Mouse (Mus musculus) ZHBTc4 (cell line): ENCODE measurements around the gene Fam120b.

Source experiments
- DNase-seq: peaks from one replicate; pipeline ENCODE4 v3.0.0-alpha.2; 2011; ENCODE audit warnings: low read depth, low spot score

Gene Fam120b

DNA sequence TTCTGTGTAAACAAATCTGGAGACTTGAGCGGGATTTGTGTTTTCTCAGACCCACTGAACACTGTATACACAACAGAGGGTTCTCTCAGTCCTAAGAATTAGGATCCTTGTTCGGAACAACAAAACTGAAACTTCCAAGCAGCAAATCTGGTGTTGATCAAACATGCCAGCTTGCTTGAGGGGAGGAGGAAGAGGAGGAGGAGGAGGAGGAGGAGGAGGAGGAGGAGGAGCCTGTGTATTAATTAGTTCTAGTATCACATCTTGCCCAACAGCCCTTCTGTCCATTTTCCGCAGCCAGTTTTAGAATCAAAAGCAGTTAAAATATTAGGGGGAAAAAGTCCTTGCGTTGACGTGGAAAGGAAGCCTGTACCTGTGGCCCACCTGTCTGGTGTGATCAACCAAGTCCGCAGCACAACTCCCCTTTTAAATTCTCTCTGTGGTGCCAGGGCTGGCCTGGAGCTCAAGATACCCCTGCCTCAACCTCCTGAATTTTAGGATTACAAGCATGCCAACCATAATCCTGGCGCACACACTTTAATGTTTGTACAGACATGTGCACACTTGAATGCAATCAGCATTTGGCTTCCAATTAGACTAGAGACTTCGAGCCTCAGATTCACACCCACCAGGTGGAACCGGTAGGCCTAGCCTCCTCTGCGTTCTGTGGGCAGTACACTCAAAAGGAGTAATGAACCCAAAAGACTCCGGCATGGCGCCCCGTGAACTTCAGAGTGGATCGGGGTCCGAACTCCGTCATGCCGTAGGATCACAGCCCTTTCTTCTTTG, 16.1 kb upstream of the Fam120b start:
- no peak for DNase-seq

DNA sequence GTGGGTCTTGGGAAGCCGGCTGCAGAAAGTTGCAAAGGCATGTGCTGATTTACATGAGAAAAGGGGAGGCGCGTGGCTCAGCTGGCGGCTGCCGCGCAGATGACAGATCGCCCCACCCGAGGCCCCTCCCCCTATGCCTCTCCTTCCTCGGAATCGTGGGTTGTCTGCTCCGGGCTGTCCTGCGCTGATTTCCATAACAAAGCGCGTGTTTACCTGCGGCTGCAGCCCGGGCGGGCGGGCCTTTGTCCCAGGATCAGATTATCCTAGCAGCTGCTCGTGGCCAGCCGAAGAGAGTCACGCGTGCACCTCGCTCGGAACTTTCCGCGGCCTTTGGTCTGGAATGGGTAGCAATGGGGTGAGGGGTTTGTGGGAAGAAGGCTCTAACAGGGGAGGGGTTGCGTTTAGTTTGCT, 15.4 kb upstream of the Fam120b start:
- peak; percentile 97 for DNase-seq

DNA sequence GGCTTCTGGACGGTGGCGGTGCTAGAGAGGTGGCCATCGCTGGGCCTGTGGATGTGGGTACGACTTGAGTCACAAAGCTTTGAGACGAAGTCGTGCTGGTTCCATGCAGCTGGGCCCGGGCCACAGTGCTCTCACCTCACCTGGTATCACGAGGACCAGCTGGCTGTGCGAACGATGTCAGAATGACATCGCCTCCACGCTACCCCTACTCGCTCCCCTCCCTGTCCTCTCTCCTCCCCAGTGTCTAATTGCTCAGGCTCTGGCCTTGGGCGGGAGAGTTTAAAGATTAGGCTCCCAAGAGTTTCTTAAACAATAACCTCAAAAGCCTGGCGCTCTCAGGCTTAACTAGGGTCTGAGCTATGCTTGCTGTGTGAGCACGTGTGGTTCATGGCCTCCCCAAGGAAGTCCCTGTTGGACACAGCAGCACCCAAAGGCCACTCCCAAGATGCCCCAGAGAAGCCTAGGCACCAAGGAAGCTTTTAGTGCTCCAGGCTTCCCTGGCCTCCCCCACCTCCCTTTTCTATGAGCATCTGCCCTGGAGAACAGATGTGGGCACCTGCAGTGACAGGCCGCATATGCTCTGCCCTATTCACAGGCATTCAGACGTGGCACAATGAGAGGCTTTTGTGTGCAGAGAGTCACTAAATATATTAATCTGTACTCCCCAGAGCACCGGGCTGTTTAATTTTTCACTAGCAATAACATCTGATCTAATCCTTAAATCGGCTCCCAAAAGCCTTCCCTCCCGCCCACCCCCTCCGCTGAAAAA, 14.7 kb upstream of the Fam120b start:
- no peak for DNase-seq

DNA sequence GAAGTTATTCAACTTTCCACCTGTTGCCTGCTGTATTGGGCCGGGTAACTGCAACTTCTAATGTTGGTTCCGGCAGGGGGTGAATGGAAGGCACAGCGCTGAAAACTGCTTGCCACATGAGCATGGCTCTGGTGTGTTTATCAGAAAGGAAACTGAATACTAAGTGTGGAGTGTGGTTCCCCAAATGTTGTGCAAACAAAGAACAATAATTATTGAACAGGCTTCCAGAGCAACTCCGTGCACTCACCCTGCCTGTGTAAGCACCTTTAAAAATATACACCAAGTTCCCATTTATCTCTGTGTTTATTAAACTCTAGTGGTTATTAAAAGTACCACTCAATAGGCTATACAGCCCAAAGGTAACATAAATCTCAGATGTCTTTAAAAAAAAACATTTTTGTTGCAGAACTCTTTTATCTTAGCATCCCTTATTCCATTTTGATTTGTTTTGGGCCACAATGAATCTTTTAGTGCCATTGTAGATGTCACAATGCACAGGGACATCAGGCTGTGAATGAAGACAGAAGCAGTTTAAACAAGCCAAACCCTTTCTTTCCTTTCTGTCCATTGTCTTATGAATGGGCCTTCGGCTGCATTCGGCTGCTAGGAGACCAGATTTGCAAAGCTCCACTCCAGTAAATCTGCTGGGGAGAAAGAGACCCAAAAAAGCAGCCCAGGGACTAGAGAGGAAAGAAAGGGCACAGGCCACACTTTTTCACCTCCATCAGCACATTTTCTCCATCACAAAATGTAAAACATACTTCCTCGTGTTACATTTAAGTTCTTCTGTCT, 13.9 kb upstream of the Fam120b start:
- DNase-seq = peak; percentile 51

DNA sequence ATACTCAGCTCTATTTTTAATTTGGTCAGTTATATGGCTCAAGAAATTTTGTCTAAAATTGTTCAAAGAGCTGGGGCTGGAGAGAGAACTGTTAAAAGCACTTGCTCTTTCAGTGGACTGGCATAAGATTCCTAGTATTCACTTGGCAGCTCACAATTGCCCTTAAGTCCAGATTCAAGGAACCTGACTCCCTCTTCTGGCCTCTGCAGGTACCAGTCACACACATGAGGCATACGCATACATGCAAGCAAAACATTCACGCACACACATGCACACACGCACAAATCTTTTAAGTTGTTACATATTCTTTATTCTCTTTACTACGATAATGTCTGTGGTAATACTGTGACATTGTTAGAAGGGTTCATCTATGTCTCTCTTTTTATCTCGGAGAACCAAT, 12.6 kb upstream of the Fam120b start:
- peak; percentile 33 for DNase-seq

DNA sequence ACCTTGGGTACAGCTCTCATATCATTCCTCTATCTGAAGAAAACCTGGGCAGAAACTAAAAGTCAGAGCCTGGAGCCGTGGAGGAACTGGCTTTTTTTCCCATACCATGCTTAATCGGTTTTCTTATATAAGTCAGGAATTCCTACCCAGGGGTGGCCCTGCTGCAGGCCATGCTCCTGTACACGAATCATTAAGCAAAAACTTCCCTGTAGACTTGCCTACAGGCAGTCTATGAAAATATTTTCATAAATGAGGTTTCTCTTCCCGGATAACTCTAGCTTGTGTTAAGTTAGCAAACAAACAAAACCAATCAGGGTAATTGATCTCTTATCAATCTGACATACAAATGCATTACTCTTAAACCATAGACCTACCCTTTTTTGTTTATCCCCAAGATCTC, 7.1 kb upstream of the Fam120b start:
- DNase-seq = no peak

DNA sequence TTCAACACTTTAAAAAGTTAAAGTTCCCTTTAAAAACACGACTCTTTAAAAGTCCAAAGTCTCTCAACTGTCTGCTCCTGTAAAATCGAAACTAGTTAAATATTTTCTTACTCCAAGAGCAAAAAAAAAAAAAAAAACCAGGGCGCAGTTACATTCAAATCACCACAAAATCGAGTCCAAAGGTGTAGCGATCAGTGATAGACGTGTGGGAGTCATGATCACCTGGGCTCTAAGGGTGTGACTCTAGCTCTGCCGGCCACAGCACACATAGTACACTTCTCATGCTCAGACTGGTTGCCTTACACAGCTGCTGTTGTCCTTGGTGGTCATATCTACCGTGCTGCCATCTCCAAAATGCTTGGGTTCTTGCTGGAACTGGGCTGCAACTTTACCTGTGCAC, 6.6 kb upstream of the Fam120b start:
- no peak for DNase-seq

DNA sequence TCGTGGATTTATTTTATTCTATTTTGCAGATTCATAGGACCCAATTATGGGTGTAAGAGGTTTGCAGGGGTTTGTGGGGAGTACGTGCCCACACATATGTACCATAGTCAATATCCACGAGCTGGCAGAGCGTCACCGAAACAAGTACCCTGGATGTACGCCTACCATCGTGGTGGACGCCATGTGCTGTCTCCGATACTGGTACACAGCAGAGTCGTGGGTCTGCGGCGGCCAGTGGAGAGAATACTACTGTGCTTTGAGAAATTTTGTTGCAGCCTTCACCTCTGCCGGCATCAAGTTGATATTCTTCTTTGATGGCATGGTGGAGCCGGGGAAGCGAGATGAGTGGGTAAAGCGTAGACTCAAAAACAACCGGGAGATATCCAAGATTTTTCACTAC, 5.7 kb downstream of the Fam120b start:
- no peak for DNase-seq

DNA sequence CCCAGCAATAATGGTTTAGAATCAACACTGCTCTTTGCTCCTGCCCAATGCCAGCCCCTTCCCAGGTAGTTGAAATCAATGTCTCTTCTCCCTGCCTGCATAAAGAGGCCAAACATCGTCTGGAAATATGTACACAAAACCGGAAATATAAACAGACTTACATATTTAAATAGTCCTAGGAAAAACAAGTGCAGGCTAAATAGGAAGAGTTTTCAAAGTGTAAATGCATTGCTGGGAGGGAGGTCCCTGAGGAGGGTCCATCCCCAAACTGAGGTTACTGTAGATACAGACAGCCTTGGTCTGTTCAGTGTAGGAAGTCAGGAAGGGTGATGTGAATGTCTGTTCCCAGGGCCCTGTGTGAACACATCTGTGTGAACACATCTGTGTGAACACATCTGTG, 10.6 kb downstream of the Fam120b start:
- DNase-seq = no peak

DNA sequence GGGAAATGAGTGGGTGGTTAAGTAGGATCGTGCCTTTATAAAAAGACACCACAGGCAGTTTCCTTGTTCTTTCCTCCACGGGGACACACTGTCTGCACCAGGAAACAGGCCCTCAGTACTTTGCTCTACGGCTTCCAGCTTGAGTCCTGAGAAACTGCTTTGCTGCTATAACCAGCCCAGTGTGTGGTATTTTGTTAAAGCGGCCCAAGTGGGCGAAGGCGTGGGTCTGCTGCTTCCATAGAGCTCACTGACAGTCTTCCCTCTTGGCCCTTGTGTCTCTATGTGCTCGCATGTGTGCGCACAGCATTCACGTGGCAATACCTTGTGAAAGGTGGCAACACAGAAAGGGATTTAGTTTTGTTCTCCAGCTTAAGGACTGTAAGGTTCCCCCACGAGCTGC, 13.3 kb downstream of the Fam120b start:
- DNase-seq = no peak

DNA sequence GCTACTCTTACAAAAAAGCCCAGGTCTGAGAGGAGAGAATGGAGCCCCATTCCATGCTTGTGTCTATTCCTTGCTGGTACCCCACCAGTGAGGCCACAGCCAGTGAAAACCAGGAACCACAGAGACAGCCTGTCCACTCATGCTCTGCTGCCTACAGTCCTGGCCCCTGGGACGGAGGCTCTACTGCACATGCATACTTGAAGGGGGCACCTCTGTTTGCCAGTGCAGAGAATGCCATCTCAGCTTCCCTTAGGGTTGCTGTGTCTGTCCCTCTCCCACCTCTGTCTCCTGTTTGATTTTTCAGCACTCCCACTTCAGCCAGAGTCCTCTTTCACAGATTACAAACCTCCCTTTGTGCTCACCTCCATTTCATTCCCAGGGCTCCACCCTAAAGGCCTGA, 14.9 kb downstream of the Fam120b start:
- no peak for DNase-seq

DNA sequence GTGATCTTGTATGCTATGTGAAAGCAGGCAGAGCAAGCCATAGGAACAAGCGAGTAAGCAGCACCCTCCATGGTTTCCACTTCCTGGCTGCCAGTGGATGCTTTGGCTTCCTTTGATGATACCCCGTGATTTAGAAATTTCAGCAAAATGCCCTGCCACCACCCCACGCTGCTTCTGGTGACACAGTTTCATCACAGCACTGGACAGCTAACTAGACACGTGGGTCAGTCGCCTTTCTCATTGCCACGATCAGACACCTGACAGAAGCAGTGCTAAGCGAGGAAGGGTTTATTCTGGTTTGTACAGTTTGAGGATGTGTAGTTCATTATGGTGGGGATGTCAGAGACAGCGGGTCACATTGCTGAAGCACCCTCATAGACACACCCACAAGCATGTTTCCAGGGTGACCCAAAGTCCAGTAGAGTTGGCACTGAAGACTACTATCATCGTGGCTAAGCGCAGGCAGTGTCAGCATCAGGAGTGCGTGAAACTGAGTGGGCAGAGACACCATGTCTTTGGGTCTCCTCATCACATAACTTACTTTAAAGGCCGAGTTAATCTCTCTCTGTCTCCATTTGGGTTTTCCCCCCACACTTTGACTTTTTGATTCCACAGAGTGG, 20.7 kb downstream of the Fam120b start:
- DNase-seq = no peak

DNA sequence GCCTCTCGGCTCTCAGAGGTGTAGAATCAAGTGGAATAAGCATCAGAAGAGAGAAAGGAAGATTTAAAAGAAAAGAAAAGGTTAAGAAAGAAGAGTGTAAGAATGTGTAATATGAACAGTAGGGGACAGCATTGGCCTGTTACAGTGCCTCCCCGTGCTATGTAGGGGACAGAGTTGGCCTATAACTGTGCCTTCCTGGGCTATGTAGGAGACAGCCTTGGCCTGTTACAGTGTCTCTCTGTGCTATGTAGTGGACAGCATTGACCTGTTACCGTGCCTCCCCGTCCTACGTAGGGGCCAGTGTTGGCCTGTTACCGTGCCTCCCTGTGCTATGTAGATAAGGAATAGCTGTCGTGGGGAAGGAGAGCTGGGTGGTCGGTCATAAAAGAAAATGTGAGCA, 23.5 kb downstream of the Fam120b start:
- DNase-seq = no peak

DNA sequence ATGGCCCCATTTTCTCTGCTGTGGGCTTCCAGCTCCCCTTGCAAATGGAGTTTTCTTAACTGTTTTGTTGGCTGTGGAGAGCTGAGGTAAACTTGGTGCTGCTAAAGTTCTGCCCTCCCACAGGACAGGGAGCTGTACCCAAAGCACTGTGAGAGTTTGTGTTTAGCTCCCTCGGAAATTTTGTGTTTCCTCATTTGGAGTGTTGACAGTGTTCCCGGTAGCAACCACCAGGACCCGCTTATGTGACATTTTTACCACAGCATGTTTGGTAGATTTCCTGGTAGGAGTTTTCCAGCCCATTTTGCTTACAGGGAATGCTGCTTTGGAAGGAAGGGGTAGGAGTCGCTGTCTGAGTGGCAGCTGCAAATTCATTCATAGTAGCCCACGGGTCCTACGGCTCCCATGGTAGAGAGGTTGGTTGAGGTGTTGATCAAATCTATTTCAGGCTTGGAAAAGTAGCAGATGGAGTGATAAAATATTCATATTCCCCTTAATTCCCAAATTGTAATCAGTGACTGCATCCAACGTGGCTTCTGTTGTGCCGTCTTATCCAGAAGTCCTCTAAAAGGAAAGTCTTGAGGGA, 24.1 kb downstream of the Fam120b start:
- no peak for DNase-seq

DNA sequence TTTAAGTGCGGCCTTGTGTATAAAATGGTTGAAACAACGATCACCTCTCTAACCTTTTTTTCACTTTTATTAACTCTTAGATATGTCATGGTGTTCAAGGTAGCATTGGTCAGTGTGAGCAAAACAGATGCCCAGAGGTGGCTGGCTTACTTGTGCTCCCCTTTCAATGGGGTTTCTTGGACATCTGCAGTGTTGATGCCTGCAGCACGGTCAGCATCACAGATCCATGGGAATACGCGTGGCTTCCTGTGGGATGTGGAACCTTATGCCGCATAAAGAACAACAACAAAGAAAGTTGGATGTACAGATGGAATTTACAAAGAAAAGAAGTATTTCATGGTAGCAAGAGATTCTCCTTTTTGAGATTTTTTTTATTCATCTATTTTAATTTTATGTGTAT, 25.4 kb downstream of the Fam120b start:
- no peak for DNase-seq

DNA sequence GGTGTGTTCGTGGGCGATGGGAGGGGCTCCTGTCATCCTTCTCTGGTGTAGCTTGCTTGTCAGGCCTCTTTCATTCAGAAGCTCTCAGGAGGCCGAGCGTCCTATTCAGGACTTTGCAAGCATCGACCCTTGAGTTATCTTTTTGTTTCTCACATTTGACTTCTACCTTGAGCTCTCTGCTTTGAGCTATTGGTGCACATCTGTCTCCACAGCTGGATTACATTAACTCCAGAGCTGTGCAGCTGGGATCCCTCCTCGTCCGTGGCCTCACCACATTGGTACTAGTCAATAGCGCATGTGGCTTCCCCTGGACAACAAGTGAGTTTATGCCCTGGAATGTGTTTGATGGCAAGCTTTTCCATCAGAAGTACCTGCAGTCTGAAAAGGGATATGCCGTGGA, 26.7 kb downstream of the Fam120b start:
- no peak for DNase-seq

DNA sequence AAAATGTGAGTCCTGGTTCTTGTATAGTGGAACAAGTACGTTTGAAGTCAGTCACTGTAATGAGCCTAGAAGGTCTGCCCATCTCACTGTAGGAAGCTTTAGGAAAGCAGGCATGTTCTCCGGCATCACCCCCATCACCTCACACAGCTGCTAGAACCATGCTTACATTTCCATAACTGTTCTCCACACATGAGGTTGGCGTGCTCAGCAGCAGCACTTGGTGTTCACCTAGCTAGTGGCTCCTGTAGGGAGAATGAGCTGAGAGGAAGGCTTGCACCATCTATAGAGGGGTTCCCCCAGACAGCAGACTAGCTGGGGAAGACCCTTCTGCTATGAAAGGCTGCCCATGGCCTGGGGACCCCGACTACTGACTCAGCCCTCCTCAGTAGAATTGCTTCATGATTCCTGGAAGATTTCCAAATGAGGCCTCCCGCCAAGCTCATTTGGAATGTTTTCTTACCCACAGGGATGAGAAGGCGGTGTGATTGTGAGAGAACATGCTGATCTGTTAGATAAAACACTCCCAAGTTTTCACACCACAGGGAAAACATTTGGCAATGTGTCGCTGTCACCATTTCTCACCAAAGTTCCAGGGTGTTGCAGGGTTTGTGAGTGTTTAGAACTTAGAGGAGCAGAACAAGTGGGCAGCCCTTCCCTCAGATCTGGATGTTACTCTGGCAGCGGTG, 27.2 kb downstream of the Fam120b start:
- DNase-seq = no peak

DNA sequence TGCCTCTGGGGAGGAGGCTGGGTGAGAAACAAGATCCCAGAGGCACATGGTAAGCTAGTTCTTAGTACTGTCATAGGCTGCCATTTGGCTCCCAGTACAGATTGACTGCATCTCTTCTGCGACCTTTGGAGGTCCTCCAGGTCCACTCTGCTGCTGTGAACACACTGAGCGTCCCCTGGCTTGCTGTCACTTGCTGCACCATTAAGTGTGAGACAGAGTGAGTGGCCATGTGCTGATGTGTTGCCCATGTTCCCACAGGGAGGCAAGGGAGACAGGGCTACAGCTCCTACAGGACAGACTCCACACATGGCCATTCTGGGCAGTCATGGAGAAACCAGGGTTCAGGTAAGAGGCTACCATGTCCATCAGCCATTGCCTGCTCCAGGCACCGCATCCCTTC, 29.9 kb downstream of the Fam120b start:
- no peak for DNase-seq

DNA sequence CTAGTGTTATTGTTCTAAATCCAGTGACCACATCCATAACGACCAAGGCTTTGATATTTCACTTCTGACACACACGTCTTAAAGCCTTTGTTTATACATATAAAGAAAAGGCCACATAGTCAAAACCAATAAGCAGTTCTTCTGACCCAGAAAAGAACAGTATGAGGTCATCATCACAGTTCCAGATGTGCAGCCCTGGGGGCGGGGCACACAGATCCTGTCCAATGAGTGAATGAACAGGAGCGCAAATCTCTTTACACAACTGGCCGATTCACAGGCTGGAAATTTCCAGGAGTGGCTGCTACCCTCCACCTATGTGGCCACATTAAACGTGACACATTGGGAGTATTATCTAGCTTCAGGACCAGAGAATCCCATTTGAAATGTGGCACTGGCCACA, 33.4 kb downstream of the Fam120b start:
- DNase-seq = no peak

DNA sequence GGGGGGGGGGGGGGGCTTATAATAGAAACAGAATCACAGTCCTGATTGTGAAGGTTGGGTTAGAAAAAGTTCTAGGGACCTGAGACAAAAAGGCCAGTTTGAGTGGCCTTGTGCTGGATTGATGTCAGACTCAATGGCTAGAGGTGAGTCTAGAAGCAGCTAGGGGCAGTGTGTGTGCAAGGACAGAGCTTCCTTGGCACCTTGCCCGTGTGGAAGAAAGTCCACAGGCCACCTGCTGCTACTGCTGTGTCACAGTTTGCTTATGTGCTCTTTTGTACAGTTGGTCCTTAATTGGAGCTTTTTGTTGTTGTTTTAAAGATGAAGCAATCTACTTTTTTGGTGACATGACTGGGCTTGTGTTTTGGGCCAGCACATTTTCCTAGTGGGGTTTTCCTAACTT, 33.9 kb downstream of the Fam120b start:
- no peak for DNase-seq

DNA sequence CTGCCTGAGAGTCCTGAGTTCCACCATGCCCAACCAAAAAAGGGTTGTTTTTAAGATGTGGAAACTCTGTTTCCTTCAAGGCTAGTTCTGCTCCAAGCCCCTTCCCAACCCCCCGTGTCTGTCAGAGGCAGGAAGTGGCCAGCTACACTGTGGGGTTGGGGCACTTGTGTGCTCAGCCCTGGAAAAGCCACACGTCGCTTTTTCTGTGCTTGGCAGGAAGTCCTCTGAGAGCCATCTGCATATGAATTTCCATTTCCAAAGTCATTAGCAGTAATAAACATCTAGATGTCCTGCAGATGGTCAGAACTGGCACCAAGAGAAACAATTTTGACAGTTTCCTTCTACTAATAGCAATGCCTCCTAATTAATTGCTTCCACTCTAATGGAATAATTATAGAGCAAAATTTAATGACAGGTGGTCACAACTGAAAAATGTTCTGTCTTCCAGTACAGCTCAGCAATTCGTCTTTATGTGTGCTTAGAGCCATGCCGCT, 35.1 kb downstream of the Fam120b start:
- no peak for DNase-seq
